Mouse (Mus musculus) liver, adult 2 months (tissue): ENCODE data around the gene Isg15.

Source experiments
- CTCF ChIP-seq: fragments of 200-500 bp; IDR thresholded peaks from 2 replicates; pipeline ENCODE4 v1.5.1; 2011; ENCODE audit warnings: low read depth, low read length, control low read depth
- POLR2A ChIP-seq: fragments of 200-500 bp; IDR thresholded peaks from 2 replicates; pipeline ENCODE4 v1.6.1; 2011; ENCODE audit warnings: low read length, control low read depth; ENCODE audit not compliant: insufficient read depth; ENCODE audit errors: extremely low read depth

- TF ChIP-seq CTCF (no peak), POLR2A (no peak)
Measured at GRCm38 (mm10) chr4:156216196-156216595, 15.6 kb upstream of the Isg15 start.
